Mouse (Mus musculus) mouse embryonic stem cell (cell line): ENCODE results near the gene Ksr2.

Experiments used
- in situ Hi-C, 2 experiments: fragments of 300-500 bp; cut with MboI; formaldehyde crosslinking; loops; 1 replicate in 1 of 2; 3 replicates in 1 of 2; pipeline ENCODE4 v1.14.3; 2019 to 2020; ENCODE audit warnings: low sequenced_read_pairs in 2 of 2, low pct_unique_long_range_greater_than_20kb in 1 of 2, mixed read lengths in 1 of 2; ENCODE audit not compliant: unreplicated experiment in 1 of 2

Ksr2 gene

DNA sequence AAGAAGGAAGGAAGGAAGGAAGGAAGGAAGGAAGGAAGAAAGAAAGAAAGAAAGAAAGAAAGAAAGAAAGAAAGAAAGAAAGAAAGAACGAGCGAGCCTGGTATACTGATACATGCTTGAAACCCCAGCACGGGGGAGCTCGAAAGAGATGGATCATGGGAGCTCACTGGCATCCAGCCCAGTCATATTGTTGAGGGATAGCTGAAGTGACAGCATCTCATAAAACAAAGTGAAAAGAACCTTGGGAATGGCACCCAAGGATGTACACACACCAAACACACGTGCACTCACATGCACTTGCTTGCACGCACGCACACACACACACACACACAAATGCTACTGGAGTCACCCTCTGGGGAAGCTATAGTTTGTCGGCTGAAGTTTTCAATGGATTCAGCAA is 282.6 kb downstream of the Ksr2 start:
- in situ Hi-C loops = no loop called here

DNA sequence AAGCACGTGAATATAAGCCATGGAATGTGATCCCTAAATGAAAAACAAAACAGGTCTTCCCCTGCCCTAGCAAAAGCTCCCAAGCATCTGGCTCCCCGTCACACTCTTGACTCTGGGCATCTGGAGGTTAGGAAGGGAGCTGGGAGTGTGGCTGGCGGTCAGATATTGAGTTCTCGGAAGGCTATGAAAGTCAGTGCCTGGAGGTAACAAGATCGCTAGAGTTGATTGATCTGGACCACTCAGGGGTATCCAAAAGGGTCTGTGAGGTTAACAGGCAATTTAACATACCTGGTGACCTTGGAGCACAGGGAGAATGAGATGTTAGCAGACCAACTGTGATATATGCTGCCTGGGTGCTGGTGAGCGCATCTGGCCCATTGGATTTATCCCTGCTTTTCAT is 283.8 kb downstream of the Ksr2 start:
- in situ Hi-C loops = no loop called here

DNA sequence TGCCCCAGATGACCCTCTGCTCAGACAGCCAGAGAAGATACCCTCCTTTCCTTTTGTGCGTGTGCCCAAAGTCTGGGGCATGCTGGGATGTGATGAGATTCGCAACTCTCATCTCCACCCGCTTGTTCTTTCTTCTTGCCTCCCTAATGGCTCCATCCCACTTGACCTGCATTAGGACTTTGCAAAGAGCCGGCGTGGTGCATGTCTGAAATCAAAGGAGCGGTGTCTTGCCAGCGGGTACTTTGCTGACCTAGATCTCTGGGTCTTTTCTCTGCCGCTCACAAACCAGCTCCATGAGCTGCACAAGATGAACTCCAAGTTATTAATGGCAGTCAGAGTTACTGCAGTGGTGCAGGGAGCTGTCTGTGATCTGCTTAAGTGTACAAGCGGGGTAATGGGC is 290.6 kb downstream of the Ksr2 start:
- in situ Hi-C loops = no loop called here

DNA sequence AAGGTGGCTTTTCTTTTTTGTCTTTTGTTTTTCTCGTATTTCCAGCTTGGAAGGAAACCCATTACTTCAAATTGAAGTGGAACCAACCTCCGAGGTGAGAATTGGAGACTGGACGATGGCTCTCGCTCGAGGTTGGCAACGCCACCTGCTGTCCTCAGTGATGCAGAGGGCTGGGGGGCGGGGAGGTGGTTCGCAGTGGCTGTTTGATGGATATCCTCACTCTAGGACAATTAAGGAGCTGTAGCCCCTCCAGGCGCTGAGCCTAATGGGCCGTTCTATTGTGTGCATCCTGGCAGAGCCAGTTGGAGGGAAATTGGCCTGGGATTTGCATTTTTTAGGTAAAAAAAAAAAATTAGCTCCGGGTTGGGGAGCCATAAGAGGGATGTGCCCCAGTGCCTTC is 292.8 kb downstream of the Ksr2 start:
- in situ Hi-C loops = no loop called here

DNA sequence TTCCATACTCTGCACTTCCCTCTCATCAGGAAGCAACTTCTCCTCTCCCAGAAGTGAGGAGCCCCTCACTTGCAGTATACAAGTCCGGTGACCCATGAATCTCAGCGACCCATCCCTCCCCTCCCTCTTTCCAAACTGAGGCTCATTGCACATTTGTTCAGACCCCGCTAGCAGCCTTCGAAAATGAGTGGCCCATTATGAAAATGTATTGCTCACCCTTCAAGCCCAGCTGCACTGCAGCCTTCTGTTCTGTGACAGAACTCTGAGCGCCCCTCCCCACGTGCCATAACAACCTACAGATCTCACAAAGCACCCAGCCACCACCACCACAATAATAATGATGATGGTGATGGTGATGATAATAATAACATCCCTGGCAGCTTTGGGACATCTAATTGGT is 295.5 kb downstream of the Ksr2 start:
- in situ Hi-C loops = no loop called here

DNA sequence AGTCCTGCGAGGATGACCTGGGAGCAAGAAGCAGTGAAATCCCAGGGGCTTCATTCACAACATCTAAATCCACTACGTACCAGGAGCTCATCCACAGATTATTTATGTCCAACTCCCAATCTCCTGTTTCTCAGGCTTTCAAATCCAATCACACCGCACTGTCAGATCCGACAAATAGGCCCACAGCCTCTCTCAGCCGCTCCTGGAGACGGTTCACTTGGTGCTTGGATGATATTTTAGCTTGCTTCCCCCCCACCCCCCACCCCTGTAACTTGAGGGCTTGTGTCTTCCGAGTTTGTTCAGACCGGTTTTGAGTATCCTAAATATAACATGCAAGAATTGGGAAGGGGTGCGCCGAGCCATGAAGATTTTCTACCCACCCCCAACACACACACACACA is 297.8 kb downstream of the Ksr2 start:
- in situ Hi-C loops = no loop called here

DNA sequence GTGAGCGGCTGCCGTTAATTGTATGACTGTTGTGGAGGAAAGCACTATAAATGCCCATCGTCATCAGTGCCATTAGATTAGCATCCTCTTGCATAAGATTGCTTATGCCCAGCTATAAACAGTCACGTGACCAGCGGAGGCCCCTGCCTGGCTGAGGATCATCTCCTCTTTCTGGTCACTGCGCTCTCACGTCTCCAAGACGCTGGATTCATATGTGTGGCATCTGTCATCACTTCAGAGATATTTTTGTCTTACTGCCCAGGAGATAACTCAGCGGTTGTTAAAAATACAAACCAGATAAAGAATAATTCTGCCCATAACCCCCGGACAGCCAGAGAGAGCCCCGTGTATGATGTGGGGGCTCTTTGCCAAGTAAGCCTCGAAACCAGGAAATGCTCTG is 298.4 kb downstream of the Ksr2 start:
- in situ Hi-C loops = no loop called here

DNA sequence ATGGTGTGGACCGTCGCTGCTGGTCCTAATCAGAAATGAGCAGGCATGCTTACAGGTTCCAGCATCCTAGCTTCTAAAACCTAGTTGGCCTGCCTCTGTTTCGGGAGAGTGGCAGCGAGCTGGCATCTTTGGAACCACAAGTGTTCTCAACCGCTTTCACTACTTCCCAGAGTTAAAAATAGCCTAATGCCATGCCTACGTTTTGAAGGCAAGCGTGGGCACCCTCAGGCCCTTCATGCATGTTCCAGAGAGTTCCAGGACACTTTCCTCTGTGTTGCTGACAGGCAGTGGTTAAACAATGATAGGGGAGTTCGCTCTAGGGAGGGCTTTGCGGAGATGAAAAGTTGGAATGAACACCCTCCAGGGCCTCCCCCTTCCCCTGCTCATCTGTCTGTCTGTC is 303.3 kb downstream of the Ksr2 start:
- in situ Hi-C loops = no loop called here

DNA sequence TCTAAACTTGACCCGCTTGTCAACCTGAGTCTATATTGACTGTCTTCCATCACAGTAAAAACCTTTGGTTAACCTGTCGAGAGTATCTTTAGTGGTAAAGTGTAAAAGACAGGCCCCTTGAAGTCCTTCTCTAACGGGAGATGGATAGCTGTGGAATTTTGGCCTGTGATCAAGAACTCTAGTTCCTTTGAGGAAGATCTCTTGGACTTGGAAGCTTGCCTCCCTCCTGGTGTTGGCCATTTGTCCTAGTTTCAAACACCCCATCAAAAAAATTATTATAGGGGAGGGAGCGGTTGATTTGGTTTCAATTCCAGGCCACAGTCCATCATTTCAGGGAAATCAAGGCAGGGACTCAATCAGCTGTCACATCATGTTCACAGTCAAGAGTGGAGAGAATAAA is 309.5 kb downstream of the Ksr2 start:
- in situ Hi-C loops = no loop called here

DNA sequence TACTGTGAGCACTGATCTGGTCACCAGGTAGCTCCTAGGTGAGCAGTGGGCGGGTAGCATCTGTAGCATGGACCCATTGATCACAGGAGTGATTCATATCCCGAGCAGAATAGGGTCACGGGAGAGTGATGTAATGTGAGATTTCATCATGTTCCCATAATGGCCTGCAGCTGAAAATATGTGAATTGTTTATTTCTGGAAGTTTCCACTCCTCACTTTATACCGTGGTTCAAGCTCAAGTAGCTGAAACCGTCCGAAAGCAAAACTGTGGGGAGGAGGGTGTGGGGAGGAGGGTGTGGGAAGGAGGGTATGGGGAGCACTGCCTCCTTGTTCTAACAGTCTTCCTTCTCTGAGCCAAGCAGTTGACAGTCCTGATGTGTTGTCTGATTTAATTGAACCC is 312.7 kb downstream of the Ksr2 start:
- in situ Hi-C loops = no loop called here

DNA sequence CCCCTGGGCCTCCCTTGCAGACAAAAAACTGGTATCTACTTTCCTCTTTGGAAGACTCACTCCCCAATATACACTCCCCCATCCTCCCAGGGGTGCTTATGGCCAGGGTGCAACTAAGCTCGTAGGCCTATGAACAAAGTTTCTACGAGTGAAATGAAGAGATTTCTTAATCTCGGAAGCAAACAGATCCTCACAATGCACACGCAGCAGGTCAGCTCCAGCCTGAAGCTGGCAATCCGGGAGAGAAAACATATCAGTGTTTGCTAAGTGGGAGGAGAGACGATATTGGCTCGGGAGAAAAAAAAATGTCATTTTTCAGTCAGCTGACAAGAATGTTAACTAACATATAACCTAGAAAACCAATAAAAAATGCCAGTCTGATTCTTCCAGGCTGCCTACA is 313.3 kb downstream of the Ksr2 start:
- in situ Hi-C loops = no loop called here

DNA sequence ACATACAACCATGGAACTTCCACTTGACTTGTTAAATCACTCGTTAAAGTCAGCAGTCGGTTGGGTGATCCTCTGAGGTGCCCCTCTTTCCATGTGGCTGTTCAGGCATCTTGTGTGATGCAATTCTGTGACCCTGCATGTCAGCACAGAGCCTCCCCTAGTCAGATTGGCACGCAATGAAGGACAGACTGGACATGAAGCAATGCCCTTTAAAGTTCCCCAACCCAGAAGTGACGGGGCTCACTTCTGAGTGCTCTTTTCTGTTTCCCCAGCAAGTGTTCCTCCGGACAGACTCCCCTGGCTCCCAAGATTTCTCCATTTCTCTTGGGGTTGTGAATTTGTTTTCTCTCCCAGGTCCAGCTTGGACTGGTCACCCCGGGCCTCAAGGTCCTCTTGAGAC is 317.5 kb downstream of the Ksr2 start:
- in situ Hi-C loops = no loop called here

DNA sequence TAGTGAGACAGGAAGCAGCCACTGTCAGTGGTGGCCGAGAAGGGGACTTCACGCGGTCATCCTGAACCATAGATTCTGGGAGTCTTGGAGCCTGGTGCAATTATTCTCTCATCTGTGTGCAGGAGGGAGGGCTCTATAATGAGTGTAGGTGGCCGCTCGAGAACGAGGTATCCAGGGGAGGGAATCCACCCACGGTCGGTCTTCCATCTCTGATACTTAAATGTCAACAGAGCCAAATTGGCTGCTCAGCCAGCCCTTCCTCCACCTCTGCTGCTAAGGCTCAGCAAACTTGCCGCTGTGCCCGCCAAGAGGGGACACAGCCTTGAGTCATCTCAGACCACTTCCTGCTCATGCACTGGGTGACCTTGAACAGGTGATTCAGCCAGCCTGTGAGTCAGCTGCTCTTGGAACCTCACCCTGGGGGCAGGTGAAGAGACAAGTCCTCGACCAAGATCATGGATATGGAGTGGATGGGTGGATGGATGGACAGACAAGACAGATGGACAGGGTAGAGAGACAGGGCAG is 330.9 kb downstream of the Ksr2 start:
- in situ Hi-C loops = no loop called here

DNA sequence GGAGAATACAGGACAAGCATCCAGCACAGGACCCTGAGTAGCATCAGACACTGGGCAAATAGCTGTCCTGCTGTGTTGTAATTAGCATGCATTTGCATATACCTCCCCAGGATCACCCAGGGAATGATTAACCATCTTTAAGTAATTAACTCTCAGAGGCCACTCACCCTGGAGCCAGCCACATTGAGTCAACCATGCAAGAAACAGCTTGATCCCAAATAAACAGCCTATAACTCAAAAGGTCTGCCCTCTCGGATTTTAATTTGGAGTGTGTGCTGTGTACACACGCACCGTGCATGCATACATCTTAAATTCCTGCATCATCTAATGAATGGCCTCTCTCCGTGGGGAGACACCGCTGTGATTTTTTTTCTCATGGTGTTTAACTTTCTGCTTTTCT is 335.6 kb downstream of the Ksr2 start:
- in situ Hi-C loops = no loop called here

DNA sequence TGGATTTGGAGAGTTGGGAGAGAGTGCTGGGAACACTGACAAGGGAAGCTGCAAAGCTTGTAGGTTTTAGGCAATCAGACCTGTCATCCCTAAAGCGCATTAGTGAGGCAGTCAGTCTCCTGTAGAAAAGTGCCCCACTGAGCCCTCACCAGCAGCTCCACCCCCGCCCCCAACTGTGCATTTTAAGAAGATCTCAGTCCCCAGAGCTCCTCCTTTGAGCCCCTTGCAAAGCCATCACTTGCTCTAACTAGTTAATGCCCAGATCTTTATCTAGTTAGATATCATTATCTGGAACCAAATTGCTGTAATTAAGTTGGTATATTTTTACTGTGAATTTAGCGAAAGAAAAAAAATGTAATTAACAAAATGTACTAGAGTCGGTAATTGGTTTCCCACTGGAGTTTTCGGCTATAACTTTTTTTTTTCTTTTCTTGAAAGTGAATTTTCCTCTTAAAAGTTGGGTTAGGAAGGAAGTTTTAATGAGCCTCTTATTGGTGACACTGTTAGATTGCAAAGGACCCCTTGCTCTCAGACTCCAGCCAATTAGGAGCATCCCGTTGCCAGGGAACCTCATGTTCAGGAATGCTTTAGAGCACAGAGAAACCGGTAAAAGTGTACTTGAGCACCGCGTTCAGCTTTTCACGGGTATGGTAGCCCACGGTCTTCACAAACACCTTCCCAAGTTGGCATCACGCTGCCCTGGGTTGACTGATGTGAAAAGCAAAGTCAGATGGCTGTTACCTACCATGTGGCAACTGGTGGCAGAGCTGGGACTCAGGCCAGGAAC is 344.1 kb downstream of the Ksr2 start:
- in situ Hi-C loops = no loop called here

DNA sequence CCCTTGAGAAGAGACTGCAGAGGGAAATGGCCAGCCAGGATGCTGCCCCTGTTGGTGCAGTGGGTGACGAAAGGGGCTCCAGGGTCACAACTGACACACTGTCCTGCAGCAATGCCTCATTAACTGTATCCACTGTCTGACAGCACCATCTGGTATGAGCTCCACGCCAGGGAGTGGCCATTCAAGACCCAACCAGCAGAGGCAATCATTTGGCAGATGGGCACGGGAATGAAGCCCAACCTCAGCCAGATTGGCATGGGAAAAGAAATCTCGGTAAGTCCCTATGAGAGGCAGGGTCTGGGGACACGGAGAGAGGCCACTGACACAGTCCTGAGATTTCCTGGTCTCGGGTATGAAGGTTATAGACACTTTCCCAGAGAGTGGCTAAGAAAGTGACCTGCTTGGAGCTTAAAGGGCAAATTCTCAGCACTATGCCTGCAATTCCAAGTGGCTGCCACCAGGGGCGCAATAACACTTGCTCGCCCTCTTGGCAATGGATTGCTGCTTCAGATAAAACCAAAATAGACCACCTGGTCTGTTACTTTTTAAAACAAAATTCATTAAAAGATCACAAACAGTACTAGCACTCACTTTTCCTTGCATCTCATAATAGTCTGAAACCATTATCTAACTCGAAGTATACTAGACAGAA is 347.5 kb downstream of the Ksr2 start:
- in situ Hi-C loops = no loop called here

DNA sequence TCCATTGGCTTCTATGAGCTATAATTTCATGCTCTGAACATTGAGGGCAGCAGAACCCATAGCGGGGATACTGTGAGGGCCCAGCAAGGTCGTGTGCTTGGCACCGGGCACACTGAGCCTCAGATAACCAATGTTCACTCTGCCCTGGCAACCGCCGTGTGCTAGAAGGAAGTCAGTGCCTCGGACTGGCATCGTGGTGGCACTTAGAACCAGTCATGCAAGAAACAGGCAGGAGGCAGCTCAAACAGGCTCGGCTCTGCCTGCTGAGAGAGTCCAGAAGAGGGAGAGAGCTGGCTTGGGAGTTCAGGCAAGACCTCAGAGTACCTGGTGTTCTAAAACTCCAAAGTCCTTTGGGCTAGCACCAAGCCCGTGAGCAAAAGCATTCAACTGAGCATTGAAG is 350.7 kb downstream of the Ksr2 start:
- in situ Hi-C loops = no loop called here

DNA sequence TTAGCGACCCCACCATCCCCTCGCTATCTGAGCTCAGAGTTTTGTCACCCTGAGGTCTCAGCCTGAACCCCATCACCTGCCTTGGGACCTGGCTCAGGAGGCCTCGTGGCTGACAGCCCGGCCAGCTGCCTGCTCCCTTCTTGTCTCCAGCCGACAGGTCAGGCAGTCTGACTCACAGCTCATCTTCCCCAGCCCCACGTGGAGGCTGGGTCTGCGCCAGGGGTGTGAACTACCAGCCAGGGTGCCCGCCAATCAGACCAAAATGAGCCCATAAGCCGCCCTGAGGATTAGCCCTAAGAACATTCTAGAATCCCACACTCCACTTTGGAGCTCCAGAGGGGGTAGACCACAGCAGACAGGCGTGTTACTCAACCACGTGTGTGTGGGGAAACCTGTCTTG is 365.4 kb downstream of the Ksr2 start:
- in situ Hi-C loops = no loop called here

DNA sequence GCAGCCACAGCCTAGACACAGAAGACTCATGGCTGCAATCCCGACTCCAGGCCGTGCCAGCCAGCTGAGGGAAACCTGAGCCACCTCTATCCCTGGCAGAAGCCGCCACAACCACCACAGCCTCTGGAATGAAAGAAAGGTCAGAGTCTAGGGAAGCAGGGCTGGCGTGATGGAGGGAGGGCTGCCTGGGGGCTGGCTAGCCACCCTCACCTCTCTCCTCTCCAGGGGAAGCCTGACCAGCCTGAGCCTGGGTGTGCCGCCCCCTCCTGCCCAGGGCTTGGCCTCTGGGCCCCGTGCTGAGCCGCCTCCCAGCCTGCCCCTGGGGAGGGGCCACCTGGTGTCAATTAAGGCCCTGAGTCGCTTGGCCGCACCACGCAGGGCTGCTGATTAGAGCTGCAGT is 366.9 kb downstream of the Ksr2 start, which contains the start of gene Nos1:
TSS of gene Nos1 (plus strand) at position 352 of the 400 bp plus-strand sequence.
- in situ Hi-C loops = no loop called here

DNA sequence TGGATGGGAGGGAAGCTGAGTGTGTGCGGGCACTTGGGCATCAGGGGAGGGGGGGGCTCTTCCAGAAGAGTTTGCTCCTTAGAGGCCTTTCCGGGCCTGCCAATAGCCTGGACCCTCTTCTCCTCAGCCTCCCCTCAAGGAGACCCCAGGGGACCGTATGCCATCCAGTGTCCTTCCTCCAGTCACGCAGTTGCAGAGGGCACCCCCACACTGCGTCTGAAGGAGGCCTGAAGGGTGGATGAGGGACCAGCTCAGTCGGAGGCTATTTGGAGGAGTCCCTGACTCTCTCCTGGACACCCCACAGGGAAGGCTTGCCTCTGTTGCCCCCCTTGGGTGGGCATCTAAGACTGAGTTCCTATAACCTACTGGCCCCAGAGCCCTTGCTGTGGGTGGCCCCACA is 367.4 kb downstream of the Ksr2 start:
- in situ Hi-C loops = no loop called here
